Mouse (Mus musculus): ENCODE measurements around the gene Tnni3k. TPM values are rescaled to one million over a fixed set of nuclear protein-coding genes. Genes with fewer than 3 reads are reported as not detected.

Gene Tnni3k
- total and polyA plus RNA-seq, 3 experiments = 0.11 TPM; not detected in 2

- Histone ChIP-seq H3K36me3 (replicated peaks) (no peaks in the 10 kb centered on the region), H3K9me3 (replicated peaks) (peaks cover 61% of the 10 kb centered on the region), H3K4me1 (ENCODE audit: insufficient read depth, low read depth, low read length) (no peaks in the 10 kb centered on the region), H3K4me3 (ENCODE audit: low read depth, low read length) (no peak overlapping the region), H3K27me3 (ENCODE audit: insufficient read depth, low read length) (no peaks in the 10 kb centered on the region)
- no peak for DNase-seq (ENCODE audit: low spot score)
- ATAC-seq (ENCODE audit: extremely low read depth, insufficient number of reproducible peaks, low FRiP score, poor library complexity, severe bottlenecking) = no peak
- TF ChIP-seq TAL1 (conservative IDR thresholded peaks at IDR 0.05; ENCODE audit: low read depth, low read length) = no peak
- no peak for TF ChIP-seq CTCF (IDR thresholded peaks at IDR 0.05; ENCODE audit: low read depth, low read length)
- TF ChIP-seq POLR2AphosphoS5 (IDR thresholded peaks at IDR 0.05; ENCODE audit: insufficient replicate concordance, low read depth, low read length) = no peak
- no peak for TF ChIP-seq GATA1 (IDR thresholded peaks at IDR 0.05; ENCODE audit: borderline replicate concordance, low read length)
- TF ChIP-seq GATA2 (IDR thresholded peaks at IDR 0.05; ENCODE audit: borderline replicate concordance, low read depth, low read length) = no peak
Measured at GRCm38 (mm10) chr3:154806626-154807025, 248.6 kb downstream of the Tnni3k start.

DNA sequence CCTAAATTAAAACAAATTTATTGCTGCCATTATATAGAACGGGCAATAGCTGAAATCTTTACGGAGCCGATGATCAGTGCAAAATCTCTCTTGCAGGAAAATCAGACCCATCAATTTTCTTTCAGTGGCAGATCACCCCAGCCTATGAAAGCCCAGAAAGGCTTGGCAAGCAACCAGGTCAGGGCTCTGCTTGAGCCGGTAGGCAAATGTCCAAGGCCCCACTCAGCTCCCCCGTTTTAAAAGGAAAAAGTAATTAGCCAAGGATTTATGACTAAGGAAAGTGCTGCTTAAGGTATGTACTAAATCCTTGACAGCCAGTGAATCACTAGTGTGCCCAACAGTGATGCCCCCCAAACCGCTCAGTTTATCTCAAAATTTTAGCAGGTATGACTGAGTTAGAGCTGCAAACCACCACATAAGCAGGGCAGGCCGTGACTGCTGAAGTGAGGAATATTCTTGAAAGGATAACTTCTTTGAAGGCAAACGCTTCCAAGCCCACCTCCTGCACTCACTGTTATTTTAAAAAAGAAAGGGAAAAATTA lies 254.2 kb downstream of the Tnni3k start:
- ATAC-seq (ENCODE audit: extremely low read depth, insufficient number of reproducible peaks, low FRiP score, poor library complexity, severe bottlenecking) = no peak
- Histone ChIP-seq H3K27me3 (ENCODE audit: insufficient read depth, low read length) (no peaks in the 10 kb centered on the region), H3K36me3 (replicated peaks) (no peaks in the 10 kb centered on the region), H3K4me1 (ENCODE audit: insufficient read depth, low read depth, low read length) (no peaks in the 10 kb centered on the region), H3K4me3 (ENCODE audit: low read depth, low read length) (no peak overlapping the region), H3K9me3 (replicated peaks) (peaks cover 37% of the 10 kb centered on the region)
- no peak for DNase-seq (ENCODE audit: low spot score)
- TF ChIP-seq GATA1 (IDR thresholded peaks at IDR 0.05; ENCODE audit: borderline replicate concordance, low read length) (no peak), CTCF (IDR thresholded peaks at IDR 0.05; ENCODE audit: low read depth, low read length) (no peak), TAL1 (conservative IDR thresholded peaks at IDR 0.05; ENCODE audit: low read depth, low read length) (no peak)

DNA sequence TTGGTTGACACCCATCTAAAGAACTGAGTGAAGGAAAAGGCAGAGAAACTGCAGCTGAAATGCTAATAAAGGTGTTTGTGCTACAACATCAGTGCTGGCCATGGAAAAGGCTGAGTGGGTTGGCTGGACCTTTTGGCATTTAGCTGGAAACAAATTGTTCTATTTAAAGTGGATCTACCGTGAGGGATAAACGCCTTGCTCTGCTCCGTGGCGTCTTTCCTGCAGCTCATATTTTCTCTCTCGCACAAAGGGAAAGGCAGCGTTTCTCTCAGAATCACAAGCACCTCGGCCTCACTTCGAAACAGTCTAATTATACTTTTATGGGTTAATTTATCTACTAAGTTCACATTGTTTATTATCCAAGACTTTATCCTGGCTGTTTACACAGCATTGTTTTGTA lies 254.8 kb downstream of the Tnni3k start:
- no peaks in the 10 kb centered on the region for H3K4me1 ChIP-seq (ENCODE audit: insufficient read depth, low read depth, low read length)
- no peaks in the 10 kb centered on the region for H3K36me3 ChIP-seq (replicated peaks)
- H3K9me3 ChIP-seq (replicated peaks) = peaks cover 35% of the 10 kb centered on the region
- DNase-seq (ENCODE audit: low spot score) (no peak), ATAC-seq (ENCODE audit: extremely low read depth, insufficient number of reproducible peaks, low FRiP score, poor library complexity, severe bottlenecking) (no peak)
- TF ChIP-seq CTCF (IDR thresholded peaks at IDR 0.05; ENCODE audit: low read depth, low read length) (no peak), TAL1 (conservative IDR thresholded peaks at IDR 0.05; ENCODE audit: low read depth, low read length) (no peak), GATA2 (IDR thresholded peaks at IDR 0.05; ENCODE audit: borderline replicate concordance, low read depth, low read length) (no peak), GATA1 (IDR thresholded peaks at IDR 0.05; ENCODE audit: borderline replicate concordance, low read length) (no peak), POLR2AphosphoS5 (IDR thresholded peaks at IDR 0.05; ENCODE audit: insufficient replicate concordance, low read depth, low read length) (no peak)
- no peaks in the 10 kb centered on the region for H3K27me3 ChIP-seq (ENCODE audit: insufficient read depth, low read length)
- H3K4me3 ChIP-seq (ENCODE audit: low read depth, low read length) = no peak overlapping the region

GRCm38 (mm10) chr3:154798806-154799205 lies 256.4 kb downstream of the Tnni3k start:
- TF ChIP-seq TAL1 (conservative IDR thresholded peaks at IDR 0.05; ENCODE audit: low read depth, low read length) (no peak), CTCF (IDR thresholded peaks at IDR 0.05; ENCODE audit: low read depth, low read length) (no peak), GATA1 (IDR thresholded peaks at IDR 0.05; ENCODE audit: borderline replicate concordance, low read length) (no peak), POLR2AphosphoS5 (IDR thresholded peaks at IDR 0.05; ENCODE audit: insufficient replicate concordance, low read depth, low read length) (no peak), GATA2 (IDR thresholded peaks at IDR 0.05; ENCODE audit: borderline replicate concordance, low read depth, low read length) (no peak)
- Histone ChIP-seq H3K9me3 (replicated peaks) (peaks cover 33% of the 10 kb centered on the region), H3K27me3 (ENCODE audit: insufficient read depth, low read length) (no peaks in the 10 kb centered on the region), H3K4me1 (ENCODE audit: insufficient read depth, low read depth, low read length) (no peaks in the 10 kb centered on the region), H3K4me3 (ENCODE audit: low read depth, low read length) (no peak overlapping the region), H3K36me3 (replicated peaks) (no peaks in the 10 kb centered on the region)
- ATAC-seq (ENCODE audit: extremely low read depth, insufficient number of reproducible peaks, low FRiP score, poor library complexity, severe bottlenecking) (no peak), DNase-seq (ENCODE audit: low spot score) (no peak)

GRCm38 (mm10) chr3:154793571-154793970 lies 261.6 kb downstream of the Tnni3k start:
- peaks cover 46% of the 10 kb centered on the region for H3K9me3 ChIP-seq (replicated peaks)
- no peaks in the 10 kb centered on the region for H3K4me1 ChIP-seq (ENCODE audit: insufficient read depth, low read depth, low read length)
- ATAC-seq (ENCODE audit: extremely low read depth, insufficient number of reproducible peaks, low FRiP score, poor library complexity, severe bottlenecking) = no peak
- no peaks in the 10 kb centered on the region for H3K36me3 ChIP-seq (replicated peaks)
- no peak overlapping the region for H3K4me3 ChIP-seq (ENCODE audit: low read depth, low read length)
- no peak for DNase-seq (ENCODE audit: low spot score)
- TF ChIP-seq POLR2AphosphoS5 (IDR thresholded peaks at IDR 0.05; ENCODE audit: insufficient replicate concordance, low read depth, low read length) (no peak), TAL1 (conservative IDR thresholded peaks at IDR 0.05; ENCODE audit: low read depth, low read length) (no peak), GATA2 (IDR thresholded peaks at IDR 0.05; ENCODE audit: borderline replicate concordance, low read depth, low read length) (no peak), CTCF (IDR thresholded peaks at IDR 0.05; ENCODE audit: low read depth, low read length) (no peak), GATA1 (IDR thresholded peaks at IDR 0.05; ENCODE audit: borderline replicate concordance, low read length) (no peak)
- no peaks in the 10 kb centered on the region for H3K27me3 ChIP-seq (ENCODE audit: insufficient read depth, low read length)

DNA sequence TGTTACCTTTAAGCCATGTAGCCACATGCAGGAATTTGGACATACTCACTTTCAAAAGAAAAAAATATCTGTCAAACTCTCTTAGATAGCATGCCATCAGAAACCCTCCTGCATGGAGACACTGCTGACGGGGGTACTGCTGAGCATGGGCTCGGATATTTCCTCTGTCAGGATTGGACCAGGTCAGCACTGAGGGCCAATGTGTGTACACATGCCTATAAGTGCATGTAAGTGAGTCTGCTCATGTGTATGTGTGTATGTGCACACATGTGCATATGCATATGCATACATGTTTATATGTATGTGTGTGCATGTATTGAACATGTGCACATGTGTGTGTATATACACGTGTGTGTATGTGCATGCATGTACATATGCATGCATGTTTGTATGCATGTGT lies 267.6 kb downstream of the Tnni3k start:
- Histone ChIP-seq H3K36me3 (replicated peaks) (no peaks in the 10 kb centered on the region), H3K27me3 (ENCODE audit: insufficient read depth, low read length) (no peaks in the 10 kb centered on the region), H3K4me1 (ENCODE audit: insufficient read depth, low read depth, low read length) (no peaks in the 10 kb centered on the region), H3K9me3 (replicated peaks) (peaks cover 41% of the 10 kb centered on the region), H3K4me3 (ENCODE audit: low read depth, low read length) (peak overlapping the region; percentile 7; the same call in 1 of the 2 replicates)
- TF ChIP-seq POLR2AphosphoS5 (IDR thresholded peaks at IDR 0.05; ENCODE audit: insufficient replicate concordance, low read depth, low read length) (no peak), GATA1 (IDR thresholded peaks at IDR 0.05; ENCODE audit: borderline replicate concordance, low read length) (no peak), TAL1 (conservative IDR thresholded peaks at IDR 0.05; ENCODE audit: low read depth, low read length) (no peak), GATA2 (IDR thresholded peaks at IDR 0.05; ENCODE audit: borderline replicate concordance, low read depth, low read length) (no peak), CTCF (IDR thresholded peaks at IDR 0.05; ENCODE audit: low read depth, low read length) (no peak)
- no peak for DNase-seq (ENCODE audit: low spot score)
- ATAC-seq (ENCODE audit: extremely low read depth, insufficient number of reproducible peaks, low FRiP score, poor library complexity, severe bottlenecking) = no peak

All from G1E (cell line).